Mouse (Mus musculus): ENCODE data around the gene Alkbh6.

The Alkbh6 gene

GRCm38 (mm10) chr7:30308076-30309005 lies at the start of gene Alkbh6:
Gene Alkbh6, plus strand, starts transcription at chr7:30308717.
- peak; percentile 96 to 98 for DNase-seq (ENCODE audit: low spot score in 2 of 2)

- DNase-seq (ENCODE audit: low spot score in 2 of 2), result no peak
Observed at GRCm38 (mm10) chr7:30265041-30265440, 43.5 kb upstream of the Alkbh6 start.

DNA sequence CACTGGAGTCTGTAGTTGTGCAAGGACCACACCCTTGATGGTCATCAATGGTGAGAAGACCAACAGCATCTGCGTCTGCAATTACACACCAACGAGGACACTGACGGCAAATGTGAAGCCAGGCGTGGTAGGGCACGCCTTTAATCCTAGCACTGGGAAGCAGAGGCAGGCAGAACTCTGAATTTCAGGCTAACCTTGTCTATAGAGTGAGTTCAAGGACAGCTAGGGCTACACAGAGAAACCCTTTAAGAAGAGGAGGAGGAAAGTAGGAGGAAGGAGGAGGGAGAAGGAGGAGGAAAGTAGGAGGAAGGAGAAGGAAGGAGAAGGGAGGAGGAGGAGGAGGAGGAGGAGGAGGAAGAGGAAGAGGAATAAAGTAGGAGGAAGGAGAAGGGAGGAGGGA lies 43.0 kb upstream of the Alkbh6 start:
- no peak for DNase-seq (ENCODE audit: low spot score in 2 of 2)

GRCm38 (mm10) chr7:30265935-30266334 lies 42.6 kb upstream of the Alkbh6 start:
- DNase-seq (ENCODE audit: low spot score in 2 of 2), result no peak

DNA sequence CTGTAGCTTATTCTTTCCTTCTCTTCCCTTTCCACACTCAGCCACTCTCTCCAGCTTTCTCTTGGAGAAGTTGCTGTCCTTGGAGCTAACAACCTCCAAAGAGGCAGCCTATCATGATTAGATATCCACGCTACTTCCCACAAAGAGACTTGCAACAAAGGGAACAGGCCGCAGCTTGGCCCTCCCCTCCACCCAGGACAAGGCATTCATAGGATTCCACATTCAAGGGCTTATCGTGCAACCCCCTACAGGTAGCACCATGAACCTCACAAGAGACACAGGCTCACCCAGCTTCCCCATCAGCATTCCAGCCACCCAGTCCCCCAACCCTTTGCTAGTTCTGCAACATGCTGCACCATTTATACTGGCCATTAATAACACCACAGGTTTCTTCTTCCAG lies 41.7 kb upstream of the Alkbh6 start:
- no peak for DNase-seq (ENCODE audit: low spot score in 2 of 2)

GRCm38 (mm10) chr7:30269641-30270040 lies 38.9 kb upstream of the Alkbh6 start:
- no peak for DNase-seq (ENCODE audit: low spot score in 2 of 2)

DNA sequence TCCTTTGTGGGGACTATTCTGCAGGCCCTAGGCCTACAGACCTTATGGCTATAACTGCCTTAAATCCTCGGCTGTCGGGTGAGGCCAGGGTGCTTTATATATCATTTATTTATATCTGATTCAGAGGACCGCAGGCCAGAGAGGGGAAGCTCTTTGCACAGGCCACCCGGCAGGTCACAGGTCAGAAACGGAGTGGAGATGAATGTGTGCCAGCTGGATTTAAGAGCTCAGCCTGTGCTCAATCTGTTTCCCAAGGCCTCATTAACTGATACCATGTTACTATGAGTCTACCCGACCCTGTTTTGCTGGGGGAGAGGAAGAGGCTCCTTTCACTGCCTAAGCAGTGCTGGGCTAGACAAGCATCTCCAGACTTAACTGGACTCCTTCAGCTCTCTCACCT lies 34.1 kb upstream of the Alkbh6 start:
- DNase-seq (ENCODE audit: low spot score in 2 of 2), result no peak

DNA sequence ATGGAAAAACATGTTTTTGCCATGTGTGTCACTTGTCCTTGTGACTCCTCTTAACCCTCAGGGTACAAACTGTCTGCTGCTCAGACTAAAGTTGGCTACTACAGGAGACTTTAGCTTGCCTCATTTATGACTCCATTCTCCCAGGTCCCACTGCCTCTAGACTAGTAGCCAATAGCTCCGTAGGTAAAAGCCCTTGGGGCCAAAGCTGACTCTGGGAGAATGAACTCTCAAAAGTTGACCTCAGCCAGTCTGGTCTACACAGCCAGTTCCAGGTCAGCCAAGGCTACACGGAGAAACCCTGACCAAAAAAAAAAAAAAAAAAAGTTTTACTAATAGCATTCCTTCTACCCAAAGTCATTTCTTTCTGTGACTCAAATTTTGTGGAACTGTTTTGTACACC lies 29.6 kb upstream of the Alkbh6 start:
- no peak for DNase-seq (ENCODE audit: low spot score in 2 of 2)

GRCm38 (mm10) chr7:30279536-30279935 lies 29.0 kb upstream of the Alkbh6 start:
- no peak for DNase-seq (ENCODE audit: low spot score in 2 of 2)

- peak; percentile 77 to 92 for DNase-seq (ENCODE audit: low spot score in 2 of 2)
Observed at GRCm38 (mm10) chr7:30279951-30280669, 28.4 kb upstream of the Alkbh6 start, which contains the start of the genes Thap8 and Wdr62. Gene Thap8, plus strand, starts transcription at chr7:30280094. Gene Wdr62, minus strand, starts transcription at chr7:30280419.

DNA sequence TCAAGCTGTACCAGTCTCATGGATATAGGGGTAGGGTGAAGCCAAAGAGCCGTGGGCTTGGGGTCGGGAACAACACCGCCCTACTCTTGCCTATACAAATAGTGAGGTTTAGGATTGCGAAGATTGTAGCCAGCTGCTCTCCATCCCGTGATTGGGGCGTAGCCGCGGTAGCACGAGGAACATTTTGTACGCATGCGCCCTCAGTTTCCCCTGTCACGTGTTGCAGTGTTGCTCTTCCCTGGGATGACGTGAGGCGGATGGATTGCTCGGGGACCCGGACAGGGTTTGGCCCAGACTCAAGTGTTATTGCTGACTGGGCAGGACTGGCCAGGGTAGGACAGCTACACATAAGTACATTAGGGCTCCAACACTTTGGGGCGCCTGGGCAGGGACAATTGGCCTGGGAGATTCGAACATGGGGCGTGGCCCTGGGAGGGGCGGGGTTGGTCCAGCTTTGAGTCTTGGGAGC lies 27.8 kb upstream of the Alkbh6 start:
- DNase-seq (ENCODE audit: low spot score in 2 of 2), result peak; percentile 81 to 94

DNA sequence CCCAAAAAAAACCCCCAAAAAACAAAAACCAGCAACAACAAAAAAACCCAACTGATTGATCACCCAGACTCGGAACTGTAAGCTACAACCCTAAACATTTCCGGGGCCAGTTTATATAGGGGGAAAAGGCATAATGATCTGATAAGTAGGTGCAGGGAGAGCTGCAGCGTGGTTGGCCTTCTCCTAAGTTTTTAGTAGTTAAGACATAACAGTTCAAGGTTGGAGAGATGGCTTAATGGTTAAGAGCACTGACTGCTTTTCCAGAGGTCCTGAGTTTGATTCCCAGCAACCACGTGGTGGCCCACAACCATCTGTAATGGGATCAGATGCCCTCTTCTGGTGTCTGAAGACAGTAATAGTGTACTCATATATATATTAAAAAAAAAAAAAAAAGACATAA lies 27.0 kb upstream of the Alkbh6 start:
- DNase-seq (ENCODE audit: low spot score in 2 of 2), result no peak

DNA sequence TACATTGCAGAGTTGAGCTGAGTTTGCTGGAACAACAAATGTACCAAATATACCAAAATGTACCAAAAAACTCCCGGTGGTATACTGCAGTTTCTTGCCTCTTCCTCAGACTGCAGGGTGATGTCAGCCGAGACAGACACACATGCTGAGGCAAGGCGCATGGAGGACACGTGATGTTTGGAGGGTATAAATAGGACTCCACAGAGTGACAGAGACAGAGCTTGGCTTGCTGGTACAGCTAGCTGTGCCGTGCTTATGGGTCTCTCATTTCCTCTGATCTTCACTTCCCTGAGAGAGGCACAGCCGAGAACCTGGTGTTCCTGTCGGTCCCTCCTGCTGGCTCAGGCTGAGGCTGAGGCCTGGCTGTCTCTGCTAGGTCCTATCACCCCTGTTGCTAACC lies 25.8 kb upstream of the Alkbh6 start:
- DNase-seq (ENCODE audit: low spot score in 2 of 2), result no peak

- no peak for DNase-seq (ENCODE audit: low spot score in 2 of 2)
Observed at GRCm38 (mm10) chr7:30286701-30287410, 21.7 kb upstream of the Alkbh6 start.

- no peak for DNase-seq (ENCODE audit: low spot score in 2 of 2)
Observed at GRCm38 (mm10) chr7:30288046-30288445, 20.5 kb upstream of the Alkbh6 start.

GRCm38 (mm10) chr7:30289071-30289713 lies 19.3 kb upstream of the Alkbh6 start:
- no peak for DNase-seq (ENCODE audit: low spot score in 2 of 2)

DNA sequence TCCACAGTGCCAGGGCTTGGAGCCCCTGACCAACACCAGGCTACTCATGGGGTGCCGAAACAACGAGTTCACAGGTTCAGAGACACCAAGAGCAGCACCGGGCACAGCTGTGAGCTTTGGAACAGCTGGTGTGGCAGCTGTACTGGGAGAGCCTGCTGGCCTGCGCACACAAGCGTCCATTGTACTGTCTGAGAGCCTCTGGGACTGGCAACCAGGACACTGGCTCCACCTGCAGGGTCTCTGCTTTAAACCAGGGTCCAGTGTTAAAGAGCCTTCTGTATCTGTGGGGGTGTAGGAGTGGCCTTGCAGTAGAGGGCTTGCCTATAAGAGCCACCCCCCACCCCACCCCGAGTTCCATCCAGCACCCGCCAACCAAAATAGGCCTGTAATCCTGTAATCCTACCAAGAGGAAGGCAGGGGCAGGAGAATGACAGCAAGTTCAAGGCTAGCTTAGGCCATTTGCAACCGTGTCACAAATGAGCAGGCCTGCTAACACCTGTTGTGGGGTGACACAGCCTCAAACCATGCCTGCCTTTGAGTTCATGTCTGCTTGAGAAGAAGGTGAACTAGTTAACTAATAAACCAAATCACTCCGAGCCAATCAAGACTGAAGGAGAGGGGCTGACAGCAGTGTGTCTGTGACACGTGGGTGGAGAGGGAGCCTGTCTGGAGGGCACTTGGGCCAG lies 18.7 kb upstream of the Alkbh6 start:
- DNase-seq (ENCODE audit: low spot score in 2 of 2), result no peak

- peak; percentile 76 to 92 for DNase-seq (ENCODE audit: low spot score in 2 of 2)
Observed at GRCm38 (mm10) chr7:30291215-30292131, 17.0 kb upstream of the Alkbh6 start, which contains the start of gene Clip3. Gene Clip3, plus strand, starts transcription at chr7:30291728.

DNA sequence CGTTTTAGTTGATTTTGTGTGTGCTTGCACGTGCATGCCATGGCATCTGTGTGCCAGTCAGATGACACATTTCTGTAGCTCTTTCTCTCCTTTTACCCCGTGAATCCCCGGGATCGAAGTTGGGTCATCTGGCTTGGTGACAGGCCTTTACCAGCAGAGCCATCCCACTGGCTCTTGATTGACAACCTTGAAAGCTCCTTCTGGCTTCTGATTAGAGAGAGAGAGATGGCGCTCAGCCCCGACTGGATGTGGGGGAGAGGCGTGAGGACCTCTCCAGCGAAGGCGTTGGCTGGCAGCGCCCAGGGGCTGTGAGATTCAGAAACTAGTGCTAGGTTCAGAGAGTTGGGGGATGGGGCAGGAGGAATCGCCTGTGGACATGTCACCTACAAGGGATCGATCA lies 14.7 kb upstream of the Alkbh6 start:
- peak in 1 of 2 experiments; percentile 44 for DNase-seq (ENCODE audit: low spot score in 2 of 2)

DNA sequence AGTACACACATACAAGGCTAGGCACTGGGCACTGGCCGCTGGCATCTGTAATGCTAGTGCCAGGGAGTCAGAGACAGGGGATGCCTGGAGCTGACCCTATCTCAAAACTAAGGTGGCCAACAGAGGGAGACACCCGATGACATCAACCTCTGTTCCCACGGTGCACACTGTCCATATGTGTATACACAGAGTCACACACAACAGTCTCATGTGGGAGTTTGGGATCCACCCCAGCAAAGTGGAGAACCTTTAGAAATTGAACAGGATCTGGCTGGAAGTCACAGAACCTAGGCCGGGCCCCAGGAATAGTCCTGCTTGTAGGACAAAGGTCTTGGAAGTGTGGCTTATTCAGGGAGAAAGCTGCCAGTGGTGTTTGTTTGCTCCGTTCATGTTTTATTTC lies 14.2 kb upstream of the Alkbh6 start:
- DNase-seq (ENCODE audit: low spot score in 2 of 2), result no peak

Measured in left cerebral cortex, adult 9 months (tissue).